Mouse (Mus musculus) urinary bladder, postnatal 4 days (tissue): ENCODE results near the gene Wdr82.
"Not testable (repeated sequence)": the region's sequence is repeated elsewhere in the genome, so short reads cannot be mapped to it uniquely, and the experiment has no call there.

Experiments used
- DNase-seq, 2 experiments: peaks; one replicate each; pipeline ENCODE4 v3.0.0; 2021 to 2022; ENCODE audit warnings: low spot score in 2 of 2

Gene Wdr82

GRCm38 (mm10) chr9:106160426-106160825 is 10.3 kb upstream of the Wdr82 start:
- no peak for DNase-seq

- no peak for DNase-seq
Observed at GRCm38 (mm10) chr9:106166709-106167108, 4.0 kb upstream of the Wdr82 start.

GRCm38 (mm10) chr9:106167241-106167640 is 3.5 kb upstream of the Wdr82 start:
- no peak for DNase-seq

- DNase-seq = no peak
Observed at GRCm38 (mm10) chr9:106167703-106168102, 3.0 kb upstream of the Wdr82 start.

- DNase-seq = not testable (repeated sequence)
Observed at GRCm38 (mm10) chr9:106169006-106169405, 1.7 kb upstream of the Wdr82 start.

- DNase-seq = no peak
Observed at GRCm38 (mm10) chr9:106169917-106170316, 811 bp upstream of the Wdr82 start.

GRCm38 (mm10) chr9:106171346-106172158 is 824 bp downstream of the Wdr82 start:
- DNase-seq = peak in 1 of 2 experiments; percentile 58

GRCm38 (mm10) chr9:106172527-106172926 is 1.8 kb downstream of the Wdr82 start:
- no peak for DNase-seq

GRCm38 (mm10) chr9:106173363-106173762 is 2.6 kb downstream of the Wdr82 start:
- no peak for DNase-seq

GRCm38 (mm10) chr9:106175552-106176200 is 4.9 kb downstream of the Wdr82 start:
- no peak for DNase-seq

- DNase-seq = no peak
Observed at GRCm38 (mm10) chr9:106176769-106177168, 6.0 kb downstream of the Wdr82 start.

- DNase-seq = no peak
Observed at GRCm38 (mm10) chr9:106177799-106178198, 7.1 kb downstream of the Wdr82 start.

- DNase-seq = no peak
Observed at GRCm38 (mm10) chr9:106179454-106179853, 8.7 kb downstream of the Wdr82 start.

GRCm38 (mm10) chr9:106179964-106180363 is 9.2 kb downstream of the Wdr82 start:
- no peak for DNase-seq

- DNase-seq = no peak
Observed at GRCm38 (mm10) chr9:106182146-106182545, 11.4 kb downstream of the Wdr82 start.

GRCm38 (mm10) chr9:106183996-106184395 is 13.3 kb downstream of the Wdr82 start:
- no peak for DNase-seq

GRCm38 (mm10) chr9:106191355-106191754 is 20.6 kb downstream of the Wdr82 start:
- no peak for DNase-seq

- DNase-seq = no peak
Observed at GRCm38 (mm10) chr9:106192024-106192423, 21.3 kb downstream of the Wdr82 start.

- no peak for DNase-seq
Observed at GRCm38 (mm10) chr9:106192998-106193397, 22.3 kb downstream of the Wdr82 start.

GRCm38 (mm10) chr9:106193930-106194807 is 23.4 kb downstream of the Wdr82 start:
- DNase-seq = no peak

- DNase-seq = no peak
Observed at GRCm38 (mm10) chr9:106195693-106196092, 25.0 kb downstream of the Wdr82 start.

- DNase-seq = no peak
Observed at GRCm38 (mm10) chr9:106197081-106197713, 26.5 kb downstream of the Wdr82 start.
